Mouse (Mus musculus): ENCODE measurements around the gene Meaf6.

DNA sequence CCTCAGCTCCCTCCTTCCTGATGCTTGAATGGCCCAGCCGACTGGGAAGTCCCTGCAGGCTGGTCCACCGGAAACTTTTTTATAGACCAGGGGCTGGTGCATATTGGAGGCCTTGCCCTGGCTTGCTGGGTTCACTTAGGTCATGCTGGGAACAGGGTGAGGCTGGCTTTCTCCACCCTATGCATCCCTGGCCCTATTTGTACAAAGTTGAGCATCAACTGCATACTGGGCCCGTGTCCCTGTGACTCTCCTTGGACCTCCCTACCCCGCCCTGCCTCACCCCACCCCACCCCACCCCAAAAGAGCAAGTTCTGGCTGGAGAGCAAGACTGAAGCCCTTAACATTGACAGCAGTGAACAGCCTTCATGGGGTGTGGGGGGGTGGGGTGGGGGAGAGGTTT is 49.3 kb downstream of the Meaf6 start:
- TF ChIP-seq CTCF (IDR thresholded peaks at IDR 0.05; ENCODE audit: control insufficient read depth, insufficient read depth, low read length) (no peak), POLR2A (IDR thresholded peaks at IDR 0.05; ENCODE audit: borderline replicate concordance, control insufficient read depth, low read depth, low read length) (no peak)

Data from bone marrow, adult 2 months (tissue).